In genomic region chr11:48097455-48097854, GRCm38 (mm10) we compare ENCODE assay signal across 24 mouse cellular contexts.
A peak's percentile ranks its signal among the peaks of the same experiment; 100 is the strongest.
DNase-seq lines count a peak whose midpoint lies in the region; ATAC-seq and TF ChIP-seq lines count a peak whose summit lies in the region.
"Had no signal": no experiment of that assay in that cellular context is flagged by ENCODE, and none has a peak within 500 bp of the region (broad histone marks: within the 10 kb centered on the region; RNA-seq: fewer than 3 reads in every experiment).

No protein-coding gene starts in this region.

- no peaks in the 10 kb centered on the region for H3K79me2 ChIP-seq in C2C12 (ENCODE audit: control insufficient read depth, insufficient read depth)

- TF ChIP-seq POLR2A in embryonic fibroblast, embryonic 13.5 days (IDR thresholded peaks at IDR 0.05; ENCODE audit: low read depth, low read length), result no peak
- TF ChIP-seq POLR2A in kidney, adult 2 months (IDR thresholded peaks at IDR 0.05; ENCODE audit: low read depth, low read length), result no peak

- ATAC-seq in heart, embryonic 11.5 days (replicated peaks; ENCODE audit: insufficient number of reproducible peaks, low FRiP score, low TSS enrichment), result no peak
- ATAC-seq: activated CD4-positive, CD25-positive, alpha-beta regulatory T cell, adult 4 months; forebrain, embryonic 14.5 days; forebrain, embryonic 16.5 days; Patski had no signal

- 0 out of 2 replicates have a peak overlapping the region, but pooled peaks have one; percentile 8 for H3K27ac ChIP-seq in embryonic fibroblast, embryonic 13.5 days (ENCODE audit: insufficient read depth, low read length)
- no peak overlapping the region for H3K27ac ChIP-seq in kidney, adult 2 months (ENCODE audit: insufficient read depth, low read depth, low read length)
- no peak overlapping the region for H3K27ac ChIP-seq in heart, embryonic 11.5 days (ENCODE audit: low read depth, low read length)
- H3K27ac ChIP-seq: embryonic facial prominence, embryonic 10.5 days; embryonic facial prominence, embryonic 12.5 days; forebrain, embryonic 10.5 days; forebrain, embryonic 12.5 days had no signal

- 87% methylated on average over 6 of the region's 6 CpGs for WGBS in kidney, adult 2 months
- 87% methylated on average over 6 of the region's 6 CpGs for WGBS in heart, embryonic 11.5 days (ENCODE audit: insufficient replicate concordance)

- no peak overlapping the region for H3K9ac ChIP-seq in heart, embryonic 11.5 days (ENCODE audit: low read depth, low read length)
- H3K9ac ChIP-seq: embryonic facial prominence, embryonic 12.5 days; forebrain, embryonic 12.5 days had no signal

- DNase-seq in gastrocnemius, adult 8-10 months (ENCODE audit: low spot score in 2 of 2), result no peak
- no peak for DNase-seq in kidney, adult 2 months
- DNase-seq: adrenal gland, adult 8-10 months; adrenal gland, postnatal 14 days; adrenal gland, postnatal 36 days; B cell, adult 2 months; cerebellum, adult 11-12 months; cerebellum, adult 2 months; cerebellum, adult 9-10 months; cerebellum, postnatal 10 days; cerebellum, postnatal 25 days had no signal

- H3K4me3 ChIP-seq in C2C12 (ENCODE audit: insufficient read depth, poor library complexity, severe bottlenecking), result no peak overlapping the region
- no peak overlapping the region for H3K4me3 ChIP-seq in embryonic fibroblast, embryonic 13.5 days (ENCODE audit: insufficient read depth, low read length)
- H3K4me3 ChIP-seq in kidney, adult 2 months (ENCODE audit: insufficient read depth, low read depth, low read length), result no peak overlapping the region
- H3K4me3 ChIP-seq in heart, embryonic 11.5 days (ENCODE audit: low read depth, low read length), result no peak overlapping the region
- H3K4me3 ChIP-seq: embryonic facial prominence, embryonic 10.5 days; embryonic facial prominence, embryonic 12.5 days; erythroblast, embryonic 14.5 days; forebrain, embryonic 10.5 days; forebrain, embryonic 12.5 days had no signal

- no peaks in the 10 kb centered on the region for H3K27me3 ChIP-seq in C2C12 (ENCODE audit: control insufficient read depth, insufficient read depth, insufficient read length)
- H3K27me3 ChIP-seq in kidney, adult 2 months (replicated peaks; ENCODE audit: control insufficient read depth, insufficient read depth, low read length), result no peaks in the 10 kb centered on the region
- H3K27me3 ChIP-seq in heart, embryonic 11.5 days (ENCODE audit: control insufficient read depth, insufficient read depth, low read length), result no peaks in the 10 kb centered on the region
- H3K27me3 ChIP-seq: embryonic facial prominence, embryonic 12.5 days; forebrain, embryonic 12.5 days; Patski had no signal

- no peaks in the 10 kb centered on the region for H3K79me3 ChIP-seq in C2C12 (ENCODE audit: low read depth)

- peaks cover 8% of the 10 kb centered on the region; the same call in 1 of the 2 replicates for H3K4me1 ChIP-seq in embryonic fibroblast, embryonic 13.5 days (ENCODE audit: control insufficient read depth, insufficient read depth, low read length)
- H3K4me1 ChIP-seq in kidney, adult 2 months (ENCODE audit: control insufficient read depth, insufficient read depth, low read length), result no peaks in the 10 kb centered on the region
- H3K4me1 ChIP-seq in heart, embryonic 11.5 days (ENCODE audit: control insufficient read depth, insufficient read depth, low read length), result no peaks in the 10 kb centered on the region
- H3K4me1 ChIP-seq: embryonic facial prominence, embryonic 12.5 days; forebrain, embryonic 12.5 days had no signal

- H3ac ChIP-seq in C2C12 (ENCODE audit: control insufficient read depth, insufficient read length, low read depth), result no peak overlapping the region

- no peak overlapping the region for H3K4me2 ChIP-seq in heart, embryonic 11.5 days
- H3K4me2 ChIP-seq: embryonic facial prominence, embryonic 12.5 days; forebrain, embryonic 12.5 days had no signal

- H3K36me3 ChIP-seq in C2C12 (ENCODE audit: control insufficient read depth, insufficient read depth), result no peaks in the 10 kb centered on the region
- no peaks in the 10 kb centered on the region for H3K36me3 ChIP-seq in kidney, adult 2 months (ENCODE audit: control insufficient read depth, insufficient read depth, low read length)
- no peaks in the 10 kb centered on the region for H3K36me3 ChIP-seq in heart, embryonic 11.5 days (ENCODE audit: control insufficient read depth, insufficient read depth, low read length)
- H3K36me3 ChIP-seq: embryonic facial prominence, embryonic 10.5 days; embryonic facial prominence, embryonic 12.5 days; forebrain, embryonic 10.5 days; forebrain, embryonic 12.5 days; G1E had no signal

- H3K9me3 ChIP-seq in heart, embryonic 11.5 days (replicated peaks; ENCODE audit: control insufficient read depth, low read length), result no peaks in the 10 kb centered on the region
- H3K9me3 ChIP-seq: embryonic facial prominence, embryonic 10.5 days; embryonic facial prominence, embryonic 12.5 days; forebrain, embryonic 10.5 days; forebrain, embryonic 12.5 days; G1E had no signal

- TF ChIP-seq CTCF in C2C12 (IDR thresholded peaks at IDR 0.05; ENCODE audit: control insufficient read depth, insufficient read depth, insufficient read length), result no peak
- TF ChIP-seq CTCF in embryonic fibroblast, embryonic 13.5 days (IDR thresholded peaks at IDR 0.05; ENCODE audit: borderline replicate concordance, insufficient read depth, low read length), result no peak
- TF ChIP-seq CTCF in kidney, adult 2 months (conservative IDR thresholded peaks at IDR 0.05; ENCODE audit: insufficient read depth, insufficient read length, low read depth, low read length), result no peak

TF ChIP-seq in C2C12, 6 proteins besides CTCF, POLR2A, EP300 and RAD21:
- TF ChIP-seq CEBPB (IDR thresholded peaks at IDR 0.05; ENCODE audit: low read depth) (no peak), MAX (IDR thresholded peaks at IDR 0.05) (peak; percentile 7), USF1 (IDR thresholded peaks at IDR 0.05; ENCODE audit: low read depth) (peak; percentile 87), FOSL1 (IDR thresholded peaks at IDR 0.05; ENCODE audit: insufficient read depth, low read length, poor library complexity, severe bottlenecking) (no peak), MYOG (IDR thresholded peaks at IDR 0.05; ENCODE audit: control insufficient read depth, extremely low read depth, insufficient read length) (no peak), MYOD1 (IDR thresholded peaks at IDR 0.05; ENCODE audit: control insufficient read depth, insufficient read length, low read depth) (no peak)
